Mouse (Mus musculus): ENCODE results near the gene Tiam2. TPM values are rescaled to one million over a fixed set of nuclear protein-coding genes. Genes with fewer than 3 reads are reported as not detected.

Tiam2 gene
- polyA plus RNA-seq, 1 experiment from 2014 or later, result 7.5 TPM

DNA sequence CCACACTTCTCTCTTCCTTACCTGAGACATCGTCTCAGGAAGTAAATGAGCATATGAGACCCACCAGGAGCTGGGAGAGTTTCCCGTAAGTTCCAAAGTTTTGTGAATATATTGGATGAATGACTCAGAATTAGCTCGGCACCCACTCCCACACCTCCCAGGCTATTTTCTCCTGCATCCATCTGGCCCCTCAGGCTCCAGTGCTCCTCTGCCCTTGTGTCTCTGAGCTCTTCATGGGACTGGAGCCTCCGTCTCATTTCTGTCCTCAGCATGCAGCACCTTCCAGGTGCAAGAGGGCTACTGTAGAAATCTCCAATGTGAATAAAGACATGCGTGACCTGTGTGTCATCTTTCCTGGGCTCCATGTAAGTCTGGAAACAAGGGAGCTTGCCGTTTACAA lies 145.6 kb downstream of the Tiam2 start:
- Histone ChIP-seq H3K9ac (no peak overlapping the region), H3K4me3 (no peak overlapping the region), H3K27me3 (replicated peaks) (no peaks in the 10 kb centered on the region; the same call in 1 of the 2 replicates), H3K27ac (no peak overlapping the region), H3K4me1 (no peaks in the 10 kb centered on the region), H3K4me2 (replicated peaks) (no peak overlapping the region), H3K9me3 (no peaks in the 10 kb centered on the region), H3K36me3 (no peaks in the 10 kb centered on the region)
- WGBS, result 84% methylated on average over 6 of the region's 6 CpGs
- ATAC-seq (ENCODE audit: low FRiP score, low read depth), result no peak

DNA sequence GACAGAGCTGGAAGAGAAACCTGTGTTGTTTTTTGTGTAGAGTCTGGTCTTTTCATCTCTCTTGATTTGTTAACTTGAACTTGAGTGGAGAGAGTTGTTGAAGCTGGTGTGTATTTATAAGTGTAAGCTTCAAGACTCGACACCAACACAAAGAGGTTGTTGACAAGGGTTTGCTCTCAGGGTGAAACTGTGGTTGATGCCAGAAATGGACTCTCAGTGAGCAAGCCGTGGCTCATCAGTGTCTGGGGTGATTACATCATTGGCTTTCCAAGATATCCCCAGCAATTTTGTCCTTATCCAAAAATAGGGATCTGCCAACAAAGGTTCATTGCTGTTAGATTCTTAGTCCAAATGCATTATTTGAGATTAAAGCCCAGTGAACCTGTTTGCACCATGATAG lies 150.2 kb downstream of the Tiam2 start:
- no peak for ATAC-seq (ENCODE audit: low FRiP score, low read depth)
- Histone ChIP-seq H3K9ac (no peak overlapping the region), H3K27ac (no peak overlapping the region), H3K4me3 (no peak overlapping the region), H3K36me3 (no peaks in the 10 kb centered on the region), H3K9me3 (no peaks in the 10 kb centered on the region), H3K27me3 (replicated peaks) (no peaks in the 10 kb centered on the region; the same call in 1 of the 2 replicates), H3K4me2 (replicated peaks) (no peak overlapping the region), H3K4me1 (no peaks in the 10 kb centered on the region)
- 89% methylated on average over 2 of the region's 2 CpGs for whole genome bisulfite sequencing

DNA sequence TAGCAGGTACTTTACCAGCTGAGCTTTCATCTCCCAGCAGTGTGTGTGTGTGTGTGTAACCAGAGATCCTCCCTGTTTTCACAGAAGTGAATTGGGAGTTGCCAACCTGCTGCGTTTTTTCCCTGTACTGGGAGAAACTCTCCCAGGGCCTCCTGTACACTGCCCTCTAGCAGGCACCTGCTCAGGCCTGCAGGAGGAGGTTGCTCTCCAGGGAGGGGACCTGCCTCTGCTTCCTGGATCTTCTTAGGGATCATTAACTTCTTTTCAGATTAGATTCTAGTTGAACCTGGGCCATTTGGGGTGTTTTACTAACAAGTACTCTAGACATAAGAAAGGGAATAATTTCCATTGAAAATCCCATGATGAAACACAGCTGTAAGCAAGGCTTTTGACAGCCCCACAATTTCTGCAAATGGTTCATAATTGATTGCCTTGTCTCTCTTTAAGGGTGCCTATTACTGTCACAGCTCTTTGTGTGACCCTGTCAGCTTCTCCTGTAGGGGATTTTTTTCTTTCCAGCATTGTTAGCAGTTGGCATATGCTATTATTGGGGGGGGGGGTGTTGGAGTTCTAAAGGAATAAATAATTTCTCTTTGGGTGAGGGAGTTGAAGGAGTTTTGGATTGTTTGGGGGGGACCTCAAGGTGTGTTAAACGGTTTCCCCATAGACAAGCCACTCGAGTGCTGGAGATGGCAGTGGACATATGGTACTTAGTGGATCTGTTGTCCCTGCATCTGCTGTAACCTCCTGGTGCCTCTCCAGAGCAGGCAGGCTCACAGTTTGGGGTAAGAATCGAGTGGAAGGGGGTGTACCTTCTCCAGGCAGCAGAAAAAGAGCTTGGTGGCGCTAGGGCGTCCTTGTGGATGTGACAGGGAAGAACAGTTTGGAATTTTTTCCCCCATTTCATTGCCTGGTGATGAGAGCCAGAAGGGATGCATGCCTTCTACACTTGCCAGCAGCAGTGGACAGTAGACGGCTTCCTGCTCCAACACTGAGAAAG lies 155.5 kb downstream of the Tiam2 start:
- Histone ChIP-seq H3K27me3 (replicated peaks) (no peaks in the 10 kb centered on the region), H3K9me3 (no peaks in the 10 kb centered on the region), H3K4me3 (no peak overlapping the region), H3K9ac (no peak overlapping the region), H3K4me1 (no peaks in the 10 kb centered on the region), H3K4me2 (replicated peaks) (no peak overlapping the region), H3K27ac (no peak overlapping the region), H3K36me3 (no peaks in the 10 kb centered on the region)
- WGBS, result 71% methylated on average over 7 of the region's 7 CpGs
- no peak for ATAC-seq (ENCODE audit: low FRiP score, low read depth)

DNA sequence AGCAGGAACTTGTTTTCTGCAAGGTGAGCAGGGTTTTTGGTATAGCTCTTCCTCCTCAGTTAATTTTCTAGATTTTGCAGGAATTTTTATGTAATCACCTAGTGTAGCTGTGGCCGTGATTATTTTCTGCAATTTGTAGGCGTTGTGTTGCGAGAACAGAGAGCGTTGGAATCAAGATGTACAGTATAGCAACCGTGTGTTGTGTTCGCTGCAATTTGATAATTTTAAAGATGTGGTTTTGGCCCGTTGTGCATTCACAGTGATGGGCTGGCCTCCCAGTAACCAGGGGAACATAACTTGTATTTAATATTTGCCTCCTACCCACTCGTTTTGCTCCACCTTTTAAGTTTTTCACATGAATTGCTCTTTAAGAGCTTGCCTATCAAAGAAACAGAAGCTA lies 156.7 kb downstream of the Tiam2 start:
- no peak for ATAC-seq (ENCODE audit: low FRiP score, low read depth)
- no peak overlapping the region for H3K4me3 ChIP-seq
- no peak overlapping the region for H3K4me2 ChIP-seq (replicated peaks)
- no peaks in the 10 kb centered on the region for H3K9me3 ChIP-seq
- no peak overlapping the region for H3K9ac ChIP-seq
- no peaks in the 10 kb centered on the region for H3K4me1 ChIP-seq
- WGBS, result 91% methylated on average over 8 of the region's 8 CpGs
- no peaks in the 10 kb centered on the region for H3K27me3 ChIP-seq (replicated peaks)
- no peaks in the 10 kb centered on the region for H3K36me3 ChIP-seq
- no peak overlapping the region for H3K27ac ChIP-seq

DNA sequence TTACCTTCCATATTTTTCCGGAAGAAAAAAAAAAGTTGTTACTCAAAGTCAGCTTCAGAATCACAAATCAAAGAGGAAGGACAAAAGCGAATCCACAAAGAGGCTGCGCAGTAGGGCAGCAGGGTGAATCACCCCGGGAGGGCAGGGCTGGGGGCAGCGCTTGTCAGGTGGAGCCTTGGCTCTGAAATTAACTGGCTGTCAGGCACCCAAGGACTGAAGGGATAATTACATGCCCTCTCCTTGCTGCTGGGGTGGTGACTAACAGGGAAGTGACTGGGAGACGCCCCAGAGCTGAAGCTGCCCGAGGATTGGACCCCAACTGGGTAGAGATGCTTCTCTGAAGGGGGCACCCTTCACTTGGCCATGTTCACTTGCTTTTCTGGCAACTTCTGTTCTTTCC lies 159.5 kb downstream of the Tiam2 start:
- Histone ChIP-seq H3K9ac (no peak overlapping the region), H3K27ac (no peak overlapping the region), H3K36me3 (no peaks in the 10 kb centered on the region), H3K4me3 (no peak overlapping the region), H3K4me1 (no peaks in the 10 kb centered on the region), H3K4me2 (replicated peaks) (no peak overlapping the region), H3K27me3 (replicated peaks) (no peaks in the 10 kb centered on the region), H3K9me3 (no peaks in the 10 kb centered on the region)
- ATAC-seq (ENCODE audit: low FRiP score, low read depth), result no peak
- 71% methylated on average over 7 of the region's 7 CpGs for WGBS

DNA sequence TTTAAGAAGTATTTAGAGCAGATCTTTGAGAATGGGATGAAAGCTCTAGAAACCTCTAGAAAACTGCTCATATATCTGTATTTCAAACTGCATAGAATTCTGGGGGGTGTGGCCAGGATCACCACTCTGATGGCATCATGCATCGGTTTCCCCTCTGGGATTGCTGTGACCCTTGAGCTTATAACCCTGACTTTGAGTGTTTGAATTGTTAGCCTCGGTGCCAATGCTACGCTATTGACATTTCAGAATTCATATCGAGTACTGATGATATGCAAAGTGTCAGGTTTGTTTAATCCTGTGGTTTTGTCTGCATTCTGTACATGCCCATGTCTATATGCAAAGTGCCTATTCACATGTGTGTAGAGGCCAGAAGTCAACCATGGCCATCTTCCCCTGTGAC lies 160.8 kb downstream of the Tiam2 start:
- no peak overlapping the region for H3K9ac ChIP-seq
- ATAC-seq (ENCODE audit: low FRiP score, low read depth), result no peak
- no peaks in the 10 kb centered on the region for H3K27me3 ChIP-seq (replicated peaks)
- H3K4me3 ChIP-seq, result no peak overlapping the region
- no peaks in the 10 kb centered on the region for H3K36me3 ChIP-seq
- no peaks in the 10 kb centered on the region for H3K9me3 ChIP-seq
- no peak overlapping the region for H3K27ac ChIP-seq
- H3K4me1 ChIP-seq, result no peaks in the 10 kb centered on the region
- H3K4me2 ChIP-seq (replicated peaks), result no peak overlapping the region
- 96% methylated on average over 4 of the region's 4 CpGs for WGBS

DNA sequence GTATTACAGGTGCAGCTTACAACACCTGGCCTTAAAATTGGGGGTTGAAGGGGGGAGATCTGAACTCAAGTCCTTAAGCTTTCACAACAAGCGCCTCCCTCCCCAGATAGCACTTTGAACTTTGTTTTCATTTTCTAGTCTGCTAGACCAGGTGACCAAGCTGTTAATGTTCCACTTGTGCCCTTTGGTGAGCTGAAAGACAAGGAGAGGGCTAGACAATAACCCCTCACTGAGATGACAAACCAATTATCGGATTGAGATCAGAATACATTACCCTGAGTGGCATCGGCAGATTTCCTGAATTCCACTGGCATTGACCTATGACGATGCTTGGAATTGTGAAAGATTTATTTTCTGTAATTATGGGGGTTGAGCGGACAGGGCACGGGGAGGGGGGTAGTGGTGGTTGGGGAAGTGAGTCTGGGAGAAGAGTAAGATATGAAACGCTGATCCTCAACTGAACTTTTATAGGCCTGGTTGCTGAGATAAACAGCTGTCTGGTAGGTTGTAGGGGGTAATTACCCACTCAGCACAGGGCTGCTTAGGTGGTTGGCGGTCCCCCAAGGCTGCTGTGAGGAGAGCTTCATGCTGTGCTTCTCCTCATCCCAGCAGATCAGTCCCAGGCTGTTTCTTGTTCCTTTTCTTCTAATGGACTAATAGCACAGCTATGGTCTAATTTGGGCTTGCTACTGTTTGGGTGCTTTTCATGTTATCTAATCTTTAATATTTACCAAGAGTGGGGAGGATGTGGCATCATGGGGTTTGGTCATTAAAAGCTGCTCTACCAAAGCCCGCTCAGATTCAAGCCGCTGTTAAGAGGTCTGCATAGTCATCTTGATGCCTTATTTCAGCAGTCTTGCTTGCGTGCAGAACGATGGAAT lies 161.6 kb downstream of the Tiam2 start:
- H3K9me3 ChIP-seq, result no peaks in the 10 kb centered on the region
- 81% methylated on average over 12 of the region's 12 CpGs for WGBS
- no peak overlapping the region for H3K27ac ChIP-seq
- no peaks in the 10 kb centered on the region for H3K36me3 ChIP-seq
- no peak overlapping the region for H3K4me3 ChIP-seq
- no peaks in the 10 kb centered on the region for H3K27me3 ChIP-seq (replicated peaks)
- no peak for ATAC-seq (ENCODE audit: low FRiP score, low read depth)
- no peak overlapping the region for H3K9ac ChIP-seq
- H3K4me1 ChIP-seq, result no peaks in the 10 kb centered on the region
- no peak overlapping the region for H3K4me2 ChIP-seq (replicated peaks)

DNA sequence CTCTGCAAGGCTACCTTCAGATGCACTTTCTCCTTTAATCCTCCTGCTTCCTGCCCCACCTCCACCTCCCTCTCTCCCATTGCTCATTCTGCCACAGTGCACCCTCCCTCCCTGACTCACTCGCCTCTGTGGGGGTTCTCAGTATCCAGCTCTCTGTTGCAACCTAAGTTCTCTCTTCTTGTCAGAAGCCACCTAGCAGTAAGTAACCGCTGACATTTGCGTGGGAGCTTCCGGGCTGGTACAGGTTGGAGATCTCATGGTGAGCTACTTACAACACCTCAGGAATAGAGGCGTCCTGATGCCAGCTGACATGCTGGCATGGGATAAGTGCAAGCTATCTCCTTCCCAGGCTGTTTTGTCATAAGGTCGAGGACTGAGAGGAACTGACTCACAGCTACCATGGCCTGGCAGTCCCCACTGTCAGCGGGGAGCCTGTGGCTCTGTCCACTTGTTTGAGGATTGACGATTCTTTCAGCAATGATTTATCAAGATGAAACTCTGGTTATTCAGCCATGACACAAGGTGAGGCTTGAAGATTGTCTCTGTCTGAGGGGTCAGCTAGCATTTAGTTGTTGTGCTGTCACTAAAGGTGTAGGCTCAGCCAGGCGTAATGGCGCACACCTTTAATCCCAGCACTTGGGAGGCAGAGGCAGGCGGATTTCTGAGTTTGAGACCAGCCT lies 164.0 kb downstream of the Tiam2 start:
- WGBS, result 84% methylated on average over 11 of the region's 11 CpGs
- Histone ChIP-seq H3K4me1 (no peaks in the 10 kb centered on the region), H3K36me3 (no peaks in the 10 kb centered on the region), H3K27me3 (replicated peaks) (no peaks in the 10 kb centered on the region), H3K4me2 (replicated peaks) (no peak overlapping the region), H3K9ac (no peak overlapping the region), H3K27ac (no peak overlapping the region), H3K9me3 (no peaks in the 10 kb centered on the region), H3K4me3 (no peak overlapping the region)
- no peak for ATAC-seq (ENCODE audit: low FRiP score, low read depth)

DNA sequence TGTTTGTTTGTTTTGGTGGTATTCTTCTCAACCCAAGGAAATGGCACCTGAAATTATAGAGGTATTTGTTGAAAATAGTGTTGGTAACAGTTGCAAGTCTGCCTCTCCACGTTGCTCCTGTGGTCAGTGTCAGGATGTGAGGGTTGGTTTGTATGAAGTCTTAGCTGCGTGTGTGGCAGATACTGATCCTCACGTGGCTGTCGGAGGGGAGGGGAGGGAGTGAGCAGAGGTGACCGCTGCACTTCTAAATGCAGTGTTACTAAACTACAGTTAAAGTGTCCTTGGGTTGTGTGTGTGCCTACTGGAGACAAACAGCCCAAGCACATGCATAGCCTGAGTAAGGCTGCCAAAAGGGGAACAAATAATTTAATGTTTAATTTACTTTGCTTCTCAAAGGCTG lies 164.7 kb downstream of the Tiam2 start:
- H3K4me1 ChIP-seq, result no peaks in the 10 kb centered on the region
- no peaks in the 10 kb centered on the region for H3K36me3 ChIP-seq
- H3K4me2 ChIP-seq (replicated peaks), result no peak overlapping the region
- no peaks in the 10 kb centered on the region for H3K27me3 ChIP-seq (replicated peaks)
- no peak overlapping the region for H3K9ac ChIP-seq
- H3K27ac ChIP-seq, result no peak overlapping the region
- ATAC-seq (ENCODE audit: low FRiP score, low read depth), result no peak
- WGBS, result 77% methylated on average over 5 of the region's 5 CpGs
- H3K9me3 ChIP-seq, result no peaks in the 10 kb centered on the region
- no peak overlapping the region for H3K4me3 ChIP-seq

DNA sequence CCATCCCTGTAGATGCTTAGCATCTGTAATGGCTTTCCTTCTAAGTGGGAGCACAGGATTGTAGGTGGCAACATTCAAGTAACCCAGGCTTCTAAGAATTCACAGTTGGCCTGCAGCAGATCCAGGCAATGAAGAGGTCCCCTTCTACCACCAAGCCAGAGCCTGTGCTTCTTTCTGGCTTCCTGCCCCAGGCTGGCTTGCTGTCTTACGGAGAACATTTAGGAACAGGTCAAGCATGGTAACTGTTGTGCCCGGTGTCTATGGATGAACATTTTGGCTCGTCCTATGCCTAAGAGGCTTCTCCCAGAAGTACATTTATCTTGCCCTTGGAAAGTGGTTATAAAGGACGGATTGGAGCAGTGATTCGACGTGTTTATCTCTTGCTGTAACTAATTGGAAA lies 165.3 kb downstream of the Tiam2 start:
- WGBS, result 91% methylated on average over 6 of the region's 6 CpGs
- Histone ChIP-seq H3K4me1 (no peaks in the 10 kb centered on the region), H3K27me3 (replicated peaks) (no peaks in the 10 kb centered on the region), H3K4me3 (no peak overlapping the region), H3K27ac (no peak overlapping the region), H3K4me2 (replicated peaks) (no peak overlapping the region), H3K9me3 (no peaks in the 10 kb centered on the region), H3K9ac (no peak overlapping the region), H3K36me3 (no peaks in the 10 kb centered on the region)
- ATAC-seq (ENCODE audit: low FRiP score, low read depth), result no peak

DNA sequence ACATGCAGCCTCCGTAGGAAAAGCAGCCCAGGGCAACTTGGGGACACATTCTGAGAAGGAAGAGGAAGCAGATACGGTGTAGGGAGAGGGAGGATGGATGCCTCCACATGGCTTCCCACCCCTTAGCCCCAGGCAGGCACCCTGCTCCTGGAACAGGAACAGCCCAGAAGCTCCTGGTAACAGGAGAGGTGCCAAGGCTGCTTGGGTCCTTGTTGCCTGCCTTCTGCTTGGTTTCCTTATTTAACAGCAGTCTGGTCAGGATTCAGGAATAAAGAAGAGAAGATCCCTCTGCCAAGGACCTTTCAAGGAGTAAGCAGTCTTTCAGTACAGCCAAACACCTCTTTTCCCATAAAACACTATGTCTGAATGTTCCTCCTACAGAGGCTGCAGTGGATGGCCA lies 169.2 kb downstream of the Tiam2 start:
- no peak overlapping the region for H3K27ac ChIP-seq
- no peaks in the 10 kb centered on the region for H3K4me1 ChIP-seq
- no peaks in the 10 kb centered on the region for H3K9me3 ChIP-seq
- no peaks in the 10 kb centered on the region for H3K27me3 ChIP-seq (replicated peaks)
- H3K36me3 ChIP-seq, result no peaks in the 10 kb centered on the region
- no peak overlapping the region for H3K4me2 ChIP-seq (replicated peaks)
- no peak overlapping the region for H3K4me3 ChIP-seq
- 69% methylated on average over 2 of the region's 2 CpGs for WGBS
- no peak for ATAC-seq (ENCODE audit: low FRiP score, low read depth)
- H3K9ac ChIP-seq, result no peak overlapping the region

DNA sequence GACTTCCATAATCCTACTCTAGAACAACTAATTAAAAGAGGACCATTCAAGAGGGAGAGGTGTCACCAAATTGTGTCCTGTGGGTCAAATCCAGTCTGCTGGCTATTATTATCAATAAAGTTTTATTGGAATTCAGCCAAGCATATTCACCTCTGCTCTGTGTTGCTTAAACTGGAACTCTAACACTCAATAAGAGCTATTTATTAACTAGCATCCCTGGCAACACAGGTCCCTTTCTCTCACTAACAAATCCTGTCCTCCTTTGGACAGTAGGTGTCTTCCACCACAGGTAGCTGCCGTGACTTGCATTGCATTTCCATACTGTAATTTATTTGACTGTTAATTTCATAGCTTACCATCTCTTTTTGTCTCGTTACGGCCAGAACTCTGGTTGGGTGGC lies 169.7 kb downstream of the Tiam2 start:
- ATAC-seq (ENCODE audit: low FRiP score, low read depth), result no peak
- H3K9me3 ChIP-seq, result no peaks in the 10 kb centered on the region
- no peaks in the 10 kb centered on the region for H3K27me3 ChIP-seq (replicated peaks)
- no peaks in the 10 kb centered on the region for H3K36me3 ChIP-seq
- H3K4me3 ChIP-seq, result no peak overlapping the region
- WGBS, result 86% methylated on average over 3 of the region's 3 CpGs
- no peak overlapping the region for H3K27ac ChIP-seq
- H3K4me1 ChIP-seq, result no peaks in the 10 kb centered on the region
- H3K9ac ChIP-seq, result no peak overlapping the region
- no peak overlapping the region for H3K4me2 ChIP-seq (replicated peaks)
